Mouse (Mus musculus): ENCODE measurements around the gene Fh1. TPM values are rescaled to one million over a fixed set of nuclear protein-coding genes. Genes with fewer than 3 reads are reported as not detected.

Fh1 gene
- polyA plus RNA-seq, 1 experiment from 2014 or later = 140 TPM

- Histone ChIP-seq H3K36me3 (ENCODE audit: control insufficient read depth, insufficient read depth, low read length) (no peaks in the 10 kb centered on the region), H3K4me3 (ENCODE audit: low read length) (no peak overlapping the region), H3K9ac (ENCODE audit: low read depth, low read length) (no peak overlapping the region), H3K4me2 (replicated peaks; ENCODE audit: low read depth, low read length) (no peak overlapping the region), H3K9me3 (ENCODE audit: control insufficient read depth, low read length) (no peaks in the 10 kb centered on the region), H3K27me3 (ENCODE audit: control insufficient read depth, insufficient read depth, low read length) (no peaks in the 10 kb centered on the region), H3K4me1 (ENCODE audit: control insufficient read depth, insufficient read depth, low read length) (peaks cover 5% of the 10 kb centered on the region; the same call in 1 of the 2 replicates), H3K27ac (ENCODE audit: low read depth, low read length) (no peak overlapping the region)
- WGBS = 86% methylated on average over 6 of the region's 6 CpGs
- no peak for ATAC-seq (ENCODE audit: low FRiP score, low TSS enrichment)
These were observed 3.8 kb upstream of the Fh1 start for GRCm38 (mm10) chr1:175629248-175629647.

- ATAC-seq (ENCODE audit: low FRiP score, low TSS enrichment) = peak; percentile 37; the same call in 1 of the 2 replicates
- H3K4me2 ChIP-seq (replicated peaks; ENCODE audit: low read depth, low read length) = peak overlapping the region; percentile 48
- H3K27ac ChIP-seq (ENCODE audit: low read depth, low read length) = no peak overlapping the region
- no peaks in the 10 kb centered on the region for H3K9me3 ChIP-seq (ENCODE audit: control insufficient read depth, low read length)
- WGBS = 82% methylated on average over 1 of the region's 1 CpGs
- H3K36me3 ChIP-seq (ENCODE audit: control insufficient read depth, insufficient read depth, low read length) = 0 out of 2 replicates have a peak, but pooled peaks cover 2% of the 10 kb centered on the region
- H3K27me3 ChIP-seq (ENCODE audit: control insufficient read depth, insufficient read depth, low read length) = no peaks in the 10 kb centered on the region
- no peak overlapping the region for H3K9ac ChIP-seq (ENCODE audit: low read depth, low read length)
- peak overlapping the region; percentile 84 for H3K4me3 ChIP-seq (ENCODE audit: low read length)
- H3K4me1 ChIP-seq (ENCODE audit: control insufficient read depth, insufficient read depth, low read length) = peaks cover 7% of the 10 kb centered on the region; the same call in 1 of the 2 replicates
These were observed 706 bp upstream of the Fh1 start for GRCm38 (mm10) chr1:175625990-175626692.

DNA sequence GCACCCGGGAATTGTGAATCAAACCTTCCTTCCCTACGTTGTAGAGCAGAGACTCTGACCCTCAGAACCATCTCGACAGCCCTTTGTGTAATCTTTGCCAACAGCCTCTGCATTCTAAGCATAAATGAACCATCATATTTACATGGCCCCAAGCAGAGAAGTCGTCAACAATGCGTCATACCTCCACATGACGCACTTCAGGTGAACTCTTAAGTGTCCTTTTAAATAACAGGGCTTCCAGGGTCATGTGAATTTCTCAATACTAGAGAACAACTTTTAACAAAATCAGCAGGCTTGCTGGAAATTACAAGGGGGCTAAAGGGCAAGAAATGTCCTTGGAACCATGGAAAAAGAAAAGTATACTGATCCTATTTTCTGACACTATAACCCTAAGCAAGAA is 1.8 kb downstream of the Fh1 start:
- ATAC-seq (ENCODE audit: low FRiP score, low TSS enrichment) = no peak
- H3K4me3 ChIP-seq (ENCODE audit: low read length) = no peak overlapping the region
- 91% methylated on average over 6 of the region's 6 CpGs for WGBS
- H3K9me3 ChIP-seq (ENCODE audit: control insufficient read depth, low read length) = no peaks in the 10 kb centered on the region
- H3K9ac ChIP-seq (ENCODE audit: low read depth, low read length) = no peak overlapping the region
- H3K4me1 ChIP-seq (ENCODE audit: control insufficient read depth, insufficient read depth, low read length) = peaks cover 7% of the 10 kb centered on the region; the same call in 1 of the 2 replicates
- no peak overlapping the region for H3K27ac ChIP-seq (ENCODE audit: low read depth, low read length)
- peaks cover 3% of the 10 kb centered on the region; the same call in 1 of the 2 replicates for H3K36me3 ChIP-seq (ENCODE audit: control insufficient read depth, insufficient read depth, low read length)
- H3K27me3 ChIP-seq (ENCODE audit: control insufficient read depth, insufficient read depth, low read length) = no peaks in the 10 kb centered on the region
- H3K4me2 ChIP-seq (replicated peaks; ENCODE audit: low read depth, low read length) = no peak overlapping the region

DNA sequence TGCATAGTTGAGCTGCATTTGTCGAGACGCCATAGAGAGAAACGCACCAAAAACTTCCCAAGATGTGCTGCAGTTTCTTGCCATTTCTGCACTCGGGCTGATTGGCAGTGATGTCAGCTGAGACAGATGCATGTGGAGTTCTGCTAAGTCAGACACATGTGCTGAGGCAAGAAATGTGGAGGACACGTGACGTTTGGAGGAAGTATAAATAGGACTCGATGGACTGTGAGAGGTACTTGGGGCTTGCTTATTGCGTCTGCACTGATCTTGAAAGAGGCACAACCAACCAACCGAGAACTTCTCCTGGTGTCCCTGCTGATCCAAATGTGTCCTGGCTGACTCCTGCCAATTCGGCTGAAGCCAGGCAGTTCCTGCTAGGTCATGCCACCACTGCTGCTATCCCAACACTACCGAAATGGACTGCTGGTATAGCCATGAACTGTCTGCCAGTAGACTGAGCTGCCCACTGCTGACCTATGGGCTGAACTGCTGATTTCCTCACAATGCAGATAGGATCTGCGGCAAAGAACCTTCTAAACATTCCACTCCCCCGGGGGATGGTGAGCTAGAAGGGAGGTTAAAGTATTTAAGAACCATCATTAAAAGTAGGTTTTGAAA is 5.5 kb downstream of the Fh1 start, which contains the start of gene Kmo:
Gene Kmo, plus strand, starts transcription at position 568 of the 618 bp plus-strand sequence.
- Histone ChIP-seq H3K4me1 (ENCODE audit: control insufficient read depth, insufficient read depth, low read length) (peaks cover 7% of the 10 kb centered on the region; the same call in 1 of the 2 replicates), H3K27me3 (ENCODE audit: control insufficient read depth, insufficient read depth, low read length) (no peaks in the 10 kb centered on the region), H3K9ac (ENCODE audit: low read depth, low read length) (no peak within 1 kb of the TSS), H3K9me3 (ENCODE audit: control insufficient read depth, low read length) (no peaks in the 10 kb centered on the region), H3K36me3 (ENCODE audit: control insufficient read depth, insufficient read depth, low read length) (peaks cover 35% of the 10 kb centered on the region), H3K4me3 (ENCODE audit: low read length) (no peak within 1 kb of the TSS), H3K4me2 (replicated peaks; ENCODE audit: low read depth, low read length) (no peak within 1 kb of the TSS), H3K27ac (ENCODE audit: low read depth, low read length) (no peak within 1 kb of the TSS)
- 93% methylated on average over 13 of the region's 13 CpGs for WGBS
- ATAC-seq (ENCODE audit: low FRiP score, low TSS enrichment) = no peak

- Histone ChIP-seq H3K27ac (ENCODE audit: low read depth, low read length) (no peak overlapping the region), H3K4me3 (ENCODE audit: low read length) (no peak overlapping the region), H3K27me3 (ENCODE audit: control insufficient read depth, insufficient read depth, low read length) (no peaks in the 10 kb centered on the region), H3K36me3 (ENCODE audit: control insufficient read depth, insufficient read depth, low read length) (peaks cover 67% of the 10 kb centered on the region), H3K4me2 (replicated peaks; ENCODE audit: low read depth, low read length) (no peak overlapping the region), H3K9me3 (ENCODE audit: control insufficient read depth, low read length) (no peaks in the 10 kb centered on the region), H3K4me1 (ENCODE audit: control insufficient read depth, insufficient read depth, low read length) (no peaks in the 10 kb centered on the region), H3K9ac (ENCODE audit: low read depth, low read length) (no peak overlapping the region)
- WGBS = 96% methylated on average over 9 of the region's 9 CpGs
- no peak for ATAC-seq (ENCODE audit: low FRiP score, low TSS enrichment)
These were observed 10.4 kb downstream of the Fh1 start for GRCm38 (mm10) chr1:175614992-175615391.

GRCm38 (mm10) chr1:175608708-175609107 is 16.7 kb downstream of the Fh1 start:
- H3K4me2 ChIP-seq (replicated peaks; ENCODE audit: low read depth, low read length) = no peak overlapping the region
- no peak overlapping the region for H3K4me3 ChIP-seq (ENCODE audit: low read length)
- H3K36me3 ChIP-seq (ENCODE audit: control insufficient read depth, insufficient read depth, low read length) = peaks cover 78% of the 10 kb centered on the region
- no peaks in the 10 kb centered on the region for H3K9me3 ChIP-seq (ENCODE audit: control insufficient read depth, low read length)
- WGBS = 96% methylated on average over 3 of the region's 3 CpGs
- H3K4me1 ChIP-seq (ENCODE audit: control insufficient read depth, insufficient read depth, low read length) = no peaks in the 10 kb centered on the region
- no peak overlapping the region for H3K27ac ChIP-seq (ENCODE audit: low read depth, low read length)
- no peaks in the 10 kb centered on the region for H3K27me3 ChIP-seq (ENCODE audit: control insufficient read depth, insufficient read depth, low read length)
- ATAC-seq (ENCODE audit: low FRiP score, low TSS enrichment) = no peak
- H3K9ac ChIP-seq (ENCODE audit: low read depth, low read length) = no peak overlapping the region

- Histone ChIP-seq H3K4me2 (replicated peaks; ENCODE audit: low read depth, low read length) (no peak overlapping the region), H3K27me3 (ENCODE audit: control insufficient read depth, insufficient read depth, low read length) (no peaks in the 10 kb centered on the region), H3K4me3 (ENCODE audit: low read length) (no peak overlapping the region), H3K4me1 (ENCODE audit: control insufficient read depth, insufficient read depth, low read length) (no peaks in the 10 kb centered on the region), H3K27ac (ENCODE audit: low read depth, low read length) (no peak overlapping the region), H3K9me3 (ENCODE audit: control insufficient read depth, low read length) (no peaks in the 10 kb centered on the region), H3K36me3 (ENCODE audit: control insufficient read depth, insufficient read depth, low read length) (peaks cover 79% of the 10 kb centered on the region), H3K9ac (ENCODE audit: low read depth, low read length) (no peak overlapping the region)
- ATAC-seq (ENCODE audit: low FRiP score, low TSS enrichment) = no peak
- WGBS = 96% methylated on average over 18 of the region's 18 CpGs
These were observed 17.4 kb downstream of the Fh1 start for GRCm38 (mm10) chr1:175607838-175608585.

- H3K9ac ChIP-seq (ENCODE audit: low read depth, low read length) = no peak overlapping the region
- no peaks in the 10 kb centered on the region for H3K4me1 ChIP-seq (ENCODE audit: control insufficient read depth, insufficient read depth, low read length)
- H3K4me2 ChIP-seq (replicated peaks; ENCODE audit: low read depth, low read length) = no peak overlapping the region
- no peaks in the 10 kb centered on the region for H3K9me3 ChIP-seq (ENCODE audit: control insufficient read depth, low read length)
- H3K27ac ChIP-seq (ENCODE audit: low read depth, low read length) = no peak overlapping the region
- H3K27me3 ChIP-seq (ENCODE audit: control insufficient read depth, insufficient read depth, low read length) = no peaks in the 10 kb centered on the region
- no peak for ATAC-seq (ENCODE audit: low FRiP score, low TSS enrichment)
- WGBS = 95% methylated on average over 6 of the region's 6 CpGs
- no peak overlapping the region for H3K4me3 ChIP-seq (ENCODE audit: low read length)
- peaks cover 84% of the 10 kb centered on the region for H3K36me3 ChIP-seq (ENCODE audit: control insufficient read depth, insufficient read depth, low read length)
These were observed 18.1 kb downstream of the Fh1 start for GRCm38 (mm10) chr1:175607308-175607707.
